In the genomic region with DNA sequence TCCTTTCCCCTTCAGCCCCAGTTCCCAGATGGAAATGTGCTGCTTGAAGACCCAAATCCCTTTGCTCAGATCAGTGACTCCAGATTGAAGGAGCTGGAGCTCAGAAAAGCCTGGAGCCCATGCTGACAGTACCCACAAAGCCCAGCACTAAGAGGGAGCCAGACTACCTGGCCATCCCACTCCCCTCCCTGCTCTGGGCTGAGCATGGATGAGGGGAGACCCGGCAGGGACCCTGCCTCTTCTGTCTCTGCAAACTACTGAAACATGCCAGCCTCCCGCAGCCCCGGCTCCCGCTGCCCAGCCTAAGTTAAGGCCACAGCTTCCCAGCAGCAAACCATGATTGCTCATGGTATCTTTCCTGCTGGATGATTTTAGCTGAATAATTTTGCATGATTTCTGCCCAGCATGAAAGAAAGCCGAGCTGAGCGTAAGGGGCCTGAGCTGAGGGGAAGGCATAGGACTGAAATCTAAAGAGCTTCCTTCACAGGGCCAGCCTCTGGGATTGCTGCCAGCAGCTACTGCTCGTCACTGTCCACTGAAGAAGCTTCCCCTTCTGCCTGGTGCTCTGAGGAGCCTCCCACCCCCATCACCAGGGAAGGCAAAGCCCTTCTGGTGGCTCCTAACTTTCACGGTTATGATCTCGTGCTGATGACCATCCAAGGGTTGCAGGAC, we compare ENCODE assay signal across 10 mouse cellular contexts.
DNase-seq lines count a peak whose midpoint lies in the region; ATAC-seq and TF ChIP-seq lines count a peak whose summit lies in the region.
"Had no signal": no experiment of that assay in that cellular context is flagged by ENCODE, and none has a peak within 500 bp of the region (broad histone marks: within the 10 kb centered on the region; RNA-seq: fewer than 3 reads in every experiment).

No protein-coding gene starts in this region.

- no peak for ATAC-seq in kidney, embryonic 15.5 days (replicated peaks; ENCODE audit: low FRiP score)

- no peak overlapping the region for H3K4me2 ChIP-seq in kidney, embryonic 15.5 days

- peaks cover 14% of the 10 kb centered on the region; the same call in 1 of the 2 replicates for H3K27me3 ChIP-seq in kidney, embryonic 15.5 days

- no peak overlapping the region for H3K9ac ChIP-seq in kidney, embryonic 15.5 days

- DNase-seq in gastrocnemius, adult 2 months, result peak; percentile 27
- no peak for DNase-seq in gastrocnemius, postnatal 4 days (ENCODE audit: low spot score in 2 of 2)
- peak; percentile 16 to 61 for DNase-seq in kidney, postnatal 36 days
- DNase-seq in adrenal gland, postnatal 14 days, result peak; percentile 22
- DNase-seq in brain, adult 2 months (ENCODE audit: low read depth, low spot score), result peak; percentile 66
- no peak for DNase-seq in ovary, adult 18-20 months (ENCODE audit: low spot score)
- DNase-seq: cerebellum, adult 8-10 months; thymus, postnatal 25 days had no signal

- H3K27ac ChIP-seq in gastrocnemius, adult 2 months, result no peak overlapping the region
- no peak overlapping the region for H3K27ac ChIP-seq in kidney, embryonic 15.5 days

- no peak overlapping the region for H3K4me3 ChIP-seq in gastrocnemius, adult 2 months
- H3K4me3 ChIP-seq in kidney, embryonic 15.5 days (replicated peaks), result no peak overlapping the region
- H3K4me3 ChIP-seq: erythroblast, embryonic 14.5 days had no signal

- no peaks in the 10 kb centered on the region for H3K36me3 ChIP-seq in kidney, embryonic 15.5 days

- WGBS in kidney, embryonic 15.5 days, result 57% methylated on average over 9 of the region's 9 CpGs

- intact Hi-C loops in gastrocnemius, adult 2 months (cut with DNase I), result no loop called here

- no peaks in the 10 kb centered on the region for H3K9me3 ChIP-seq in kidney, embryonic 15.5 days (replicated peaks)

- H3K4me1 ChIP-seq in kidney, embryonic 15.5 days, result peaks cover 36% of the 10 kb centered on the region

- no peak for TF ChIP-seq CTCF in gastrocnemius, adult 2 months (IDR thresholded peaks at IDR 0.05)

Comparison
In these comparisons a context has a peak if more than half of its experiments do, and no peak if none do; other contexts are left out.
1. DNase-seq: peak in gastrocnemius, adult 2 months (single experiment), kidney, postnatal 36 days (2 of 2), adrenal gland, postnatal 14 days (single experiment) and brain, adult 2 months (single experiment); none in gastrocnemius, postnatal 4 days (0 of 2) and ovary, adult 18-20 months (single experiment).